13 mouse cellular contexts compared by ENCODE assay signal in the genomic region with DNA sequence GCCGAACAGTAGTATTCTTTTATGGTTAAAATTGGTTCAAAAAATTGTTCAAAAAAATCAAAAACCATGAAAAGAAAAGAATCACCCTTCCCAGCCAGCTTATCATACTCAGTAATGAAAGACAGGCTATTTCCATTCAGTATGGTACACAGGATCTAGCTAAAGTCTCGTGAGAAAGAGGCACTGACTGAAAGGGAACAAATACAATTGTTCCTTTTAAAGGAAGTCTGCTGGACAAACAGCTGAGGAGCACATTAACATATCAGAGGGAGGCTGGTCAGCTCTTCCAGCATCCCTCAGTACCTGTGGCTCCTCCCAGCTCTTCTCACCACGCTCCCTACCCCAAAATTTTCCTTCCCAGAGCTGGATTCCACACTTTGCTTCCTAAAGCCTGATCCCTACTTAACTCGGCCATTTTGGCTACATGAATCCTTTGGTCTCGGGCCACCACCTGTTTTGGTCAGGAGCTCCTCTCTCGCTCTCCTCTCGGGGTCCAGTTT.
"Had no signal": no experiment of that assay in that cellular context is flagged by ENCODE, and none has a peak within 500 bp of the region (broad histone marks: within the 10 kb centered on the region; RNA-seq: fewer than 3 reads in every experiment).

No protein-coding gene starts in this region.

- H3K4me3 ChIP-seq: layer of hippocampus, adult 2 months; midbrain, embryonic 13.5 days had no signal

- DNase-seq: kidney, adult 18-20 months; kidney, postnatal 25 days; layer of hippocampus, adult 9-11 months; liver, postnatal 0 days; lung, embryonic 14.5 days; lung, postnatal 10 days; lung, postnatal 4 days; thymus, postnatal 25 days had no signal

- H3K27ac ChIP-seq: kidney, postnatal 0 days; layer of hippocampus, adult 2 months; liver, embryonic 14.5 days; midbrain, embryonic 13.5 days had no signal

- H3K9ac ChIP-seq: liver, embryonic 14.5 days; liver, postnatal 0 days; lung, embryonic 14.5 days; midbrain, embryonic 13.5 days had no signal

- ATAC-seq: intestine, embryonic 16.5 days; liver, postnatal 0 days; midbrain, embryonic 13.5 days had no signal

- H3K9me3 ChIP-seq: midbrain, embryonic 13.5 days had no signal

- H3K4me2 ChIP-seq: lung, embryonic 14.5 days; midbrain, embryonic 13.5 days had no signal
